Comparison of ENCODE assay signal across 15 mouse cellular contexts in genomic region chr11:115508061-115508460, GRCm38 (mm10). TPM values are rescaled to one million over a fixed set of nuclear protein-coding genes. Genes with fewer than 3 reads are reported as not detected.
DNase-seq lines count a peak whose midpoint lies in the region; ATAC-seq lines count a peak whose summit lies in the region.
"Had no signal": no experiment of that assay in that cellular context is flagged by ENCODE, and none has a peak within 500 bp of the region (broad histone marks: within the 10 kb centered on the region; RNA-seq: fewer than 3 reads in every experiment).

No protein-coding gene starts in this region.

- H3K4me3 ChIP-seq in midbrain, embryonic 13.5 days (replicated peaks) = no peak overlapping the region
- H3K4me3 ChIP-seq in midbrain, embryonic 15.5 days = no peak overlapping the region
- no peak overlapping the region for H3K4me3 ChIP-seq in liver, embryonic 16.5 days (ENCODE audit: low read depth, low read length)
- H3K4me3 ChIP-seq: heart, adult 2 months; hindbrain, embryonic 12.5 days; kidney, embryonic 15.5 days; limb, embryonic 10.5 days had no signal

- no peak overlapping the region for H3K9ac ChIP-seq in midbrain, embryonic 13.5 days (replicated peaks)
- H3K9ac ChIP-seq in midbrain, embryonic 15.5 days = no peak overlapping the region
- peak overlapping the region; percentile 30; the same call in 1 of the 2 replicates for H3K9ac ChIP-seq in liver, embryonic 16.5 days (ENCODE audit: low read depth, low read length)
- H3K9ac ChIP-seq: hindbrain, embryonic 12.5 days; kidney, embryonic 15.5 days had no signal

- no peaks in the 10 kb centered on the region for H3K9me3 ChIP-seq in midbrain, embryonic 13.5 days
- H3K9me3 ChIP-seq in midbrain, embryonic 15.5 days = no peaks in the 10 kb centered on the region
- no peaks in the 10 kb centered on the region for H3K9me3 ChIP-seq in liver, embryonic 16.5 days (replicated peaks; ENCODE audit: control insufficient read depth, low read length)
- H3K9me3 ChIP-seq: hindbrain, embryonic 12.5 days; kidney, embryonic 15.5 days; limb, embryonic 10.5 days had no signal

- H3K27me3 ChIP-seq in midbrain, embryonic 13.5 days = no peaks in the 10 kb centered on the region
- no peaks in the 10 kb centered on the region for H3K27me3 ChIP-seq in midbrain, embryonic 15.5 days (replicated peaks)
- no peaks in the 10 kb centered on the region for H3K27me3 ChIP-seq in liver, embryonic 16.5 days (ENCODE audit: control insufficient read depth, insufficient read depth, low read depth, low read length)
- H3K27me3 ChIP-seq: hindbrain, embryonic 12.5 days; kidney, embryonic 15.5 days had no signal

- peak; percentile 50 for DNase-seq in thymus, postnatal 4 days
- no peak for DNase-seq in urinary bladder, adult 2 months (ENCODE audit: low spot score)
- no peak for DNase-seq in right cerebral cortex, adult 18-20 months
- DNase-seq: adrenal gland, adult 2 months; heart, adult 2 months; lung, postnatal 36 days had no signal

- no peak overlapping the region for H3K27ac ChIP-seq in midbrain, embryonic 13.5 days
- no peak overlapping the region for H3K27ac ChIP-seq in midbrain, embryonic 15.5 days
- H3K27ac ChIP-seq in liver, embryonic 16.5 days (ENCODE audit: low read length) = peak overlapping the region; percentile 81
- H3K27ac ChIP-seq: heart, adult 2 months; hindbrain, embryonic 12.5 days; kidney, embryonic 15.5 days; limb, embryonic 10.5 days had no signal

- ATAC-seq in midbrain, embryonic 13.5 days = no peak
- ATAC-seq in midbrain, embryonic 15.5 days (replicated peaks) = no peak
- ATAC-seq in activated CD4-positive, CD25-positive, alpha-beta regulatory T cell, adult 4 months = peak; percentile 65
- ATAC-seq in liver, embryonic 16.5 days (ENCODE audit: low read depth) = no peak

- H3K4me1 ChIP-seq in midbrain, embryonic 13.5 days (replicated peaks) = peaks cover 75% of the 10 kb centered on the region
- peaks cover 75% of the 10 kb centered on the region for H3K4me1 ChIP-seq in midbrain, embryonic 15.5 days
- H3K4me1 ChIP-seq in liver, embryonic 16.5 days (ENCODE audit: control insufficient read depth, low read depth, low read length) = peaks cover 81% of the 10 kb centered on the region

- H3K36me3 ChIP-seq in midbrain, embryonic 13.5 days = peaks cover 25% of the 10 kb centered on the region
- H3K36me3 ChIP-seq in midbrain, embryonic 15.5 days (replicated peaks) = no peaks in the 10 kb centered on the region
- H3K36me3 ChIP-seq in liver, embryonic 16.5 days (ENCODE audit: control insufficient read depth, insufficient read depth) = no peaks in the 10 kb centered on the region; the same call in 1 of the 2 replicates

- 0 out of 2 replicates have a peak overlapping the region, but pooled peaks have one; percentile 1 for H3K4me2 ChIP-seq in midbrain, embryonic 13.5 days (replicated peaks)
- no peak overlapping the region for H3K4me2 ChIP-seq in midbrain, embryonic 15.5 days
- peak overlapping the region; percentile 18; the same call in 1 of the 2 replicates for H3K4me2 ChIP-seq in liver, embryonic 16.5 days (ENCODE audit: low read depth, low read length)
- H3K4me2 ChIP-seq: kidney, embryonic 15.5 days had no signal

- WGBS in midbrain, embryonic 13.5 days = 88% methylated on average over 2 of the region's 2 CpGs
- 84% methylated on average over 2 of the region's 2 CpGs for WGBS in midbrain, embryonic 15.5 days
- whole genome bisulfite sequencing in liver, embryonic 16.5 days (ENCODE audit: insufficient replicate concordance) = 50% methylated on average over 2 of the region's 2 CpGs

RNA-seq across cellular contexts. Expression of gene Jpt1, which starts 6.1 kb away (rescaled TPM):
- 1,462 and 1,532 TPM in 2 replicates for polyA plus RNA-seq in midbrain, embryonic 13.5 days (2015; fragmentation: Nextera tagmentation; extraction: Ambion mirVana)
- 1,600 and 1,616 TPM in 2 replicates for polyA plus RNA-seq in midbrain, embryonic 15.5 days (2015; fragmentation: Nextera tagmentation; extraction: Ambion mirVana)
- polyA plus RNA-seq in activated CD4-positive, CD25-positive, alpha-beta regulatory T cell, adult 4 months (2017; shearing (Covaris generic)) = 100 to 1,000 TPM; 506 to 510 TPM
- polyA plus RNA-seq in liver, embryonic 16.5 days (2015; fragmentation: Nextera tagmentation; extraction: Ambion mirVana) = 190 and 209 TPM in 2 replicates
- polyA plus RNA-seq in urinary bladder, adult 2 months (2012; rRNA removed) = 89.2 and 102 TPM in 2 replicates

RNA-seq across cellular contexts. Expression of gene Nt5c, which starts 16.4 kb away (rescaled TPM):
- 90.2 and 96.5 TPM in 2 replicates for polyA plus RNA-seq in midbrain, embryonic 13.5 days (2015; fragmentation: Nextera tagmentation; extraction: Ambion mirVana)
- polyA plus RNA-seq in midbrain, embryonic 15.5 days (2015; fragmentation: Nextera tagmentation; extraction: Ambion mirVana) = 98.4 and 108 TPM in 2 replicates
- 100 to 1,000 TPM; 287 to 293 TPM for polyA plus RNA-seq in activated CD4-positive, CD25-positive, alpha-beta regulatory T cell, adult 4 months (2017; shearing (Covaris generic))
- 32.0 and 36.3 TPM in 2 replicates for polyA plus RNA-seq in liver, embryonic 16.5 days (2015; fragmentation: Nextera tagmentation; extraction: Ambion mirVana)
- 70.9 and 80.1 TPM in 2 replicates for polyA plus RNA-seq in urinary bladder, adult 2 months (2012; rRNA removed)

RNA-seq across cellular contexts. Expression of gene Sumo2, which starts 28.0 kb away (rescaled TPM):
- polyA plus RNA-seq in midbrain, embryonic 13.5 days (2015; fragmentation: Nextera tagmentation; extraction: Ambion mirVana) = 1,358 and 1,460 TPM in 2 replicates
- polyA plus RNA-seq in midbrain, embryonic 15.5 days (2015; fragmentation: Nextera tagmentation; extraction: Ambion mirVana) = 990 and 1,015 TPM in 2 replicates
- polyA plus RNA-seq in activated CD4-positive, CD25-positive, alpha-beta regulatory T cell, adult 4 months (2017; shearing (Covaris generic)) = 100 to 1,000 TPM; 724 to 797 TPM
- polyA plus RNA-seq in liver, embryonic 16.5 days (2015; fragmentation: Nextera tagmentation; extraction: Ambion mirVana) = 270 and 312 TPM in 2 replicates
- polyA plus RNA-seq in urinary bladder, adult 2 months (2012; rRNA removed) = 274 and 303 TPM in 2 replicates

RNA-seq across cellular contexts. Expression of gene Armc7, which starts 32.6 kb away (rescaled TPM):
- polyA plus RNA-seq in midbrain, embryonic 13.5 days (2015; fragmentation: Nextera tagmentation; extraction: Ambion mirVana) = 17.4 and 17.8 TPM in 2 replicates
- polyA plus RNA-seq in midbrain, embryonic 15.5 days (2015; fragmentation: Nextera tagmentation; extraction: Ambion mirVana) = 20.6 and 20.9 TPM in 2 replicates
- 10 to 100 TPM; 49.9 to 59.3 TPM for polyA plus RNA-seq in activated CD4-positive, CD25-positive, alpha-beta regulatory T cell, adult 4 months (2017; shearing (Covaris generic))
- 3.7 TPM in 2 replicates for polyA plus RNA-seq in liver, embryonic 16.5 days (2015; fragmentation: Nextera tagmentation; extraction: Ambion mirVana)
- polyA plus RNA-seq in urinary bladder, adult 2 months (2012; rRNA removed) = 6.9 and 7.0 TPM in 2 replicates

RNA-seq across cellular contexts. Expression of gene Slc16a5, which starts 45.8 kb away (rescaled TPM):
- 0.09 and 0.13 TPM in 2 replicates for polyA plus RNA-seq in midbrain, embryonic 13.5 days (2015; fragmentation: Nextera tagmentation; extraction: Ambion mirVana)
- polyA plus RNA-seq in midbrain, embryonic 15.5 days (2015; fragmentation: Nextera tagmentation; extraction: Ambion mirVana) = 0.09 and 0.42 TPM in 2 replicates
- polyA plus RNA-seq in activated CD4-positive, CD25-positive, alpha-beta regulatory T cell, adult 4 months (2017; shearing (Covaris generic)) = 1 to 10 TPM; 2.9 to 3.1 TPM
- 0.21 and 0.51 TPM in 2 replicates for polyA plus RNA-seq in liver, embryonic 16.5 days (2015; fragmentation: Nextera tagmentation; extraction: Ambion mirVana)
- polyA plus RNA-seq in urinary bladder, adult 2 months (2012; rRNA removed) = 0.83 and 1.1 TPM in 2 replicates
- polyA plus RNA-seq: adrenal gland, adult 2 months; erythroblast, embryonic 14.5 days; frontal cortex, adult 2 months; hindbrain, embryonic 12.5 days had no signal
